Mouse (Mus musculus): ENCODE measurements around the gene Olfr130.

The Olfr130 gene

GRCm38 (mm10) chr17:38063621-38064020 lies at the start of gene Olfr130:
Gene Olfr130, plus strand, starts transcription at chr17:38063921.
- in situ Hi-C loops (cut with MseI, MboI) = no loop called here

DNA sequence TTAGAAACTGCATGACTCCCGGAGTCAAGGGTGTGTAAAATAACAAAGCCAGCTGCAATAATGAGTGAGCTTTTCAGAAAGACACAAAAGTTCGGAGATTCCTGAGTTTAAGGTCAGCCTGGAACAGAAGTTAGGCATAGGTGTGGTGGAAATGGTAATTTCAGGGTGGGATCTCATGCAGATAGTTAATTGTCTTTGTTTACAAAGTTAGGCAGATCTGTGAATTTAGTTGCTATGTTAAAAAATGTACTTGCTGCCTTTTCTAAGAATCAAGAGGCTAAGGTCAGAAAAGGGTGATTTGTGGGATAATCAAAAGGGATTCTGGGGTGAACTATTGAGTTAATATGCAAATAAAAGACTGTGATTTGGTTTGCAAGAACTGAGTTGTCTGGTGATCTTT lies 47.4 kb upstream of the Olfr130 start:
- in situ Hi-C loops (cut with MseI, MboI) = no loop called here

GRCm38 (mm10) chr17:38026297-38026696 lies 37.4 kb upstream of the Olfr130 start:
- in situ Hi-C loops (cut with MseI, MboI) = no loop called here

DNA sequence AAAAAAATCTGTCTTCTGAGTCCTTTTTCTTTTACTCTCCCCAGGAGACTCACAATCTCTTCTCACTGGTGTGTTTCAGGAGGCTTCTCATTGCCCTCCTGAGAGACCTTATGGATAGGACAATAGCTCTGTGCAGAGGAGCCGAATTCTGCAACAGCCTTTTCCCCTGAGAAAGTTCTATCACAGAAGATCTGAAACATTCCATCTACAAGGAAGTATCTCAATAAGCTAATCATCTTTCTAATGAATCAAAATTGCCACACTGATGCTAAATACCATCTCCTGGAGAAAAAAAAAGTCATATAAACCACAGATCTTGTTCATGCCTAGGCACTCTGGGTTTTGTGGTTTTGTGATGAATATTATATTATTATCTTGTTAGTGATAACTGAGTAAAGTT lies 3.7 kb upstream of the Olfr130 start, which contains the start of gene Olfr129:
Gene Olfr129, minus strand, starts transcription at position 101 of the 400 bp plus-strand sequence.
- in situ Hi-C loops (cut with MseI, MboI) = no loop called here

DNA sequence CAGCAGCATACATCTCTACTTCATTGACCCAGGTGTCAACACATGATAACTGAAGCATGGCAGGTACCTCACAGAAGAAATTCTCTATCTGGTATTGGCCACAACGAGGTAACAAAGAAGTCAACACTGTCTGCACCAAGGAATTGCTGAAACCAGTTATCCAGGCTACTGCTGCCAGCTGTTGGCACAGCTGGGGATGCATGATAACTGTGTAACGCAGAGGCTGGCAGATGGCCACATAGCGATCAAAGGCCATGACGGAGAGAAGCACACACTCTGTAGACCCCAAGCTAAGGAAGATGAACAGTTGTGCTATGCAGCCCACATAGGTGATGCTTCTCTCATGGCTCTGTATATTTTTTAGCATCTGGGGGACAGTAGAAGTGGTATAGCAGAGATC lies 18.6 kb downstream of the Olfr130 start:
- in situ Hi-C loops (cut with MseI, MboI) = no loop called here

GRCm38 (mm10) chr17:38088593-38088992 lies 24.9 kb downstream of the Olfr130 start, which contains the start of gene Olfr131:
Gene Olfr131, minus strand, starts transcription at chr17:38088693.
- in situ Hi-C loops (cut with MseI, MboI) = no loop called here
